In the genomic region with DNA sequence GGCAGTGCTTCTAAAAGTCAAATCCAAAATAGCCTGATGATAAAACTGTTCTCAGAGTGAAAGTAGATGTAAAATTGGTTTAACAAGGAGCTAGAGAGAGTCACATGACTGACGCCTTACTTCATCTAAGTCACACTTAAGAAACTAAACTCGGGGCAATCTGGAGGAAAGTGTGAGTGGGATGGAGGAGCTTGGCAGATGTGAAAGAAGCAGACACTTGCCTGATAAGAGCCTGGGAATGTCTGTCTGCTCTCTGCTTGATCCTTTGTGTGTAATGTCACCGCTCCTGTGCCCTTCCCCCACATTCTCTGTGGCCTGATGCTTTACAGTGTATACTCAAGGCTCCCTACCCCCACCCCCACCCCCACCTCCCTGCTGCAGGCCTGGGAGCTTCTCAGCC, we compare ENCODE assay signal across 11 mouse cellular contexts. TPM values are rescaled to one million over a fixed set of nuclear protein-coding genes. Genes with fewer than 3 reads are reported as not detected.
DNase-seq lines count a peak whose midpoint lies in the region; ATAC-seq and TF ChIP-seq lines count a peak whose summit lies in the region.
"Had no signal": no experiment of that assay in that cellular context is flagged by ENCODE, and none has a peak within 500 bp of the region (broad histone marks: within the 10 kb centered on the region; RNA-seq: fewer than 3 reads in every experiment).

No protein-coding gene starts in this region.

- no peak for ATAC-seq in heart, embryonic 15.5 days (replicated peaks; ENCODE audit: insufficient number of reproducible peaks, insufficient read depth, low FRiP score, low read depth)
- ATAC-seq in embryonic facial prominence, embryonic 14.5 days (ENCODE audit: low read depth): no peak
- no peak for ATAC-seq in stomach, postnatal 0 days (ENCODE audit: low FRiP score, low TSS enrichment)
- ATAC-seq in granulocyte monocyte progenitor cell, adult 5-6 weeks (replicated peaks; ENCODE audit: poor library complexity, severe bottlenecking): no peak
- ATAC-seq: Patski had no signal

- no peaks in the 10 kb centered on the region for H3K27me3 ChIP-seq in heart, embryonic 15.5 days
- H3K27me3 ChIP-seq in embryonic facial prominence, embryonic 14.5 days (replicated peaks; ENCODE audit: control insufficient read depth, insufficient read depth, low read length): no peaks in the 10 kb centered on the region
- H3K27me3 ChIP-seq in stomach, postnatal 0 days (ENCODE audit: control insufficient read depth, insufficient read depth, low read length): no peaks in the 10 kb centered on the region
- H3K27me3 ChIP-seq: Patski had no signal

- no peak for TF ChIP-seq CTCF in stomach, postnatal 0 days (IDR thresholded peaks at IDR 0.05; ENCODE audit: low read depth)

- WGBS in heart, embryonic 15.5 days: 15% methylated on average over 3 of the region's 3 CpGs
- 35% methylated on average over 3 of the region's 3 CpGs for WGBS in embryonic facial prominence, embryonic 14.5 days
- WGBS in stomach, postnatal 0 days: 32% methylated on average over 3 of the region's 3 CpGs

- H3K9ac ChIP-seq in heart, embryonic 15.5 days: 0 out of 2 replicates have a peak overlapping the region, but pooled peaks have one; percentile 14
- H3K9ac ChIP-seq in embryonic facial prominence, embryonic 14.5 days (ENCODE audit: low read depth, low read length): no peak overlapping the region
- no peak overlapping the region for H3K9ac ChIP-seq in stomach, postnatal 0 days (ENCODE audit: low read length)

- H3K4me3 ChIP-seq in heart, embryonic 15.5 days: no peak overlapping the region
- no peak overlapping the region for H3K4me3 ChIP-seq in embryonic facial prominence, embryonic 14.5 days (ENCODE audit: low read depth, low read length)
- H3K4me3 ChIP-seq in stomach, postnatal 0 days (ENCODE audit: low read depth, low read length): no peak overlapping the region

- no peak for DNase-seq in heart, adult 8-10 months (ENCODE audit: low spot score)
- DNase-seq in right cerebral cortex, adult 2 months (ENCODE audit: low spot score in 2 of 2): peak; percentile 48 to 63
- DNase-seq in right cerebral cortex, postnatal 14 days: no peak
- DNase-seq in embryonic facial prominence, embryonic 14.5 days (ENCODE audit: low spot score): no peak
- no peak for DNase-seq in stomach, postnatal 0 days (ENCODE audit: low spot score)
- DNase-seq in MN1 (ENCODE audit: low spot score): no peak
- DNase-seq: kidney, adult 18-20 months had no signal

- H3K4me2 ChIP-seq in heart, embryonic 15.5 days: 0 out of 2 replicates have a peak overlapping the region, but pooled peaks have one; percentile 6
- H3K4me2 ChIP-seq in embryonic facial prominence, embryonic 14.5 days (ENCODE audit: low read depth, low read length): no peak overlapping the region
- H3K4me2 ChIP-seq in stomach, postnatal 0 days (replicated peaks; ENCODE audit: low read depth): no peak overlapping the region

- H3K36me3 ChIP-seq in heart, embryonic 15.5 days: peaks cover 17% of the 10 kb centered on the region; the same call in 1 of the 2 replicates
- H3K36me3 ChIP-seq in embryonic facial prominence, embryonic 14.5 days (ENCODE audit: control insufficient read depth, insufficient read depth, low read length): no peaks in the 10 kb centered on the region
- H3K36me3 ChIP-seq in stomach, postnatal 0 days (ENCODE audit: control insufficient read depth, insufficient read depth, low read length): no peaks in the 10 kb centered on the region

- H3K4me1 ChIP-seq in heart, embryonic 15.5 days (replicated peaks): peaks cover 68% of the 10 kb centered on the region
- peaks cover 20% of the 10 kb centered on the region for H3K4me1 ChIP-seq in embryonic facial prominence, embryonic 14.5 days (ENCODE audit: control insufficient read depth, insufficient read depth, low read length)
- peaks cover 3% of the 10 kb centered on the region; the same call in 1 of the 2 replicates for H3K4me1 ChIP-seq in stomach, postnatal 0 days (replicated peaks; ENCODE audit: control insufficient read depth, insufficient read depth)

- peak overlapping the region; percentile 91 for H3K27ac ChIP-seq in heart, embryonic 15.5 days
- H3K27ac ChIP-seq in embryonic facial prominence, embryonic 14.5 days (replicated peaks; ENCODE audit: low read depth, low read length): peak overlapping the region; percentile 70; the same call in 1 of the 2 replicates
- peak overlapping the region; percentile 69; the same call in 1 of the 2 replicates for H3K27ac ChIP-seq in stomach, postnatal 0 days (replicated peaks)

- H3K9me3 ChIP-seq in heart, embryonic 15.5 days (replicated peaks): no peaks in the 10 kb centered on the region
- no peaks in the 10 kb centered on the region for H3K9me3 ChIP-seq in embryonic facial prominence, embryonic 14.5 days (ENCODE audit: control insufficient read depth, low read length)
- H3K9me3 ChIP-seq in stomach, postnatal 0 days (ENCODE audit: control insufficient read depth, low read length): no peaks in the 10 kb centered on the region

- no peak for TF ChIP-seq EP300 in stomach, postnatal 0 days (optimal IDR thresholded peaks at IDR 0.05)

RNA-seq across cellular contexts. Expression of a gene that starts 58.6 kb away (rescaled TPM):
- 3.3 and 4.0 TPM in 2 replicates for polyA plus RNA-seq in heart, embryonic 15.5 days (2015; fragmentation: Nextera tagmentation; extraction: Ambion mirVana)
- not detected for total RNA-seq in heart, adult 8-10 months (2022)
- 0.85 and 1.1 TPM in 2 replicates for polyA plus RNA-seq in embryonic facial prominence, embryonic 14.5 days (2014; fragmentation: Nextera tagmentation; extraction: Ambion mirVana)
- polyA plus RNA-seq in stomach, postnatal 0 days (2015; fragmentation: Nextera tagmentation; extraction: Ambion mirVana): 0.15 and 0.24 TPM in 2 replicates
- 1.1 and 9.6 TPM in 2 replicates for total RNA-seq in granulocyte monocyte progenitor cell, adult 5-6 weeks (2014; fragmentation: Nextera tagmentation)
- 5.2 and 7.8 TPM in 2 replicates for total RNA-seq in granulocyte monocyte progenitor cell, adult 5-6 weeks (2017)
- polyA plus RNA-seq: liver, adult 2 months had no signal

Comparison
In these comparisons a context has a peak if more than half of its experiments do, and no peak if none do; other contexts are left out.
1. DNase-seq: peak in right cerebral cortex, adult 2 months (2 of 2); none in heart, adult 8-10 months (single experiment), right cerebral cortex, postnatal 14 days (single experiment), embryonic facial prominence, embryonic 14.5 days (single experiment), stomach, postnatal 0 days (single experiment) and MN1 (single experiment).
2. Peak in every context shown above with its lines, with median percentiles within 50 percentile points of each other: H3K27ac ChIP-seq.